Mouse (Mus musculus) CH12.LX (cell line): Measurements from ENCODE around the gene Acss2. TPM values are rescaled to one million over a fixed set of nuclear protein-coding genes. Genes with fewer than 3 reads are reported as not detected.

Experiments used
- DNase-seq: peaks from one replicate; pipeline ENCODE4 v3.0.0-alpha.2; 2013; ENCODE audit errors: extremely low read depth
- H3K27ac ChIP-seq: 2 replicates; pipeline ENCODE4 v1.5.1; 2012; ENCODE audit warnings: low read depth, mild to moderate bottlenecking, control low read depth, moderate library complexity; ENCODE audit not compliant: insufficient read depth
- H3K27me3 ChIP-seq: replicated peaks from 2 replicates; pipeline ENCODE3; 2012; ENCODE audit warnings: inconsistent platforms
- H3K36me3 ChIP-seq, 2 experiments: replicated peaks in 1 of 2; 2 replicates each; pipeline versions ENCODE3 to v1.6.1; 2012; ENCODE audit warnings: inconsistent platforms in 1 of 2, low read length in 1 of 2, mild to moderate bottlenecking in 1 of 2, mixed read lengths in 1 of 2, moderate library complexity in 1 of 2; ENCODE audit not compliant: control insufficient read depth in 1 of 2, insufficient read depth in 1 of 2
- H3K4me1 ChIP-seq, 2 experiments: 2 replicates each; pipeline ENCODE4 v1.6.1; 2012; ENCODE audit warnings: inconsistent platforms in 1 of 2, moderate library complexity in 1 of 2; ENCODE audit not compliant: insufficient read depth in 2 of 2, control insufficient read depth in 1 of 2
- H3K4me2 ChIP-seq: 2 replicates; pipeline ENCODE4 v1.6.1; 2012; ENCODE audit warnings: low read depth, mild to moderate bottlenecking, control low read depth; ENCODE audit not compliant: poor library complexity, insufficient read depth, severe bottlenecking
- H3K4me3 ChIP-seq, 3 experiments: fragments of 150-350 bp in 1 of 3; sonication (generic) in 1 of 3; replicated peaks in 1 of 3; 2 replicates each; pipeline versions ENCODE3 to v1.5.1; 2011 to 2012; ENCODE audit warnings: low read depth in 2 of 3, low read length in 2 of 3, mild to moderate bottlenecking in 2 of 3, moderate library complexity in 2 of 3, control low read depth in 1 of 3, improper control_type of control experiment in 1 of 3, inconsistent platforms in 1 of 3, mixed read lengths in 1 of 3; ENCODE audit not compliant: poor library complexity in 1 of 3
- H3K79me2 ChIP-seq: replicated peaks from 2 replicates; pipeline ENCODE4 v1.6.1; 2012; ENCODE audit warnings: mild to moderate bottlenecking, moderate library complexity; ENCODE audit not compliant: control insufficient read depth, poor library complexity, insufficient read depth, severe bottlenecking; ENCODE audit errors: extremely low read depth
- H3K9ac ChIP-seq: 2 replicates; pipeline ENCODE4 v1.6.1; 2012; ENCODE audit warnings: low read depth, mild to moderate bottlenecking, control low read depth, moderate library complexity; ENCODE audit not compliant: insufficient read depth
- H3K9me3 ChIP-seq: replicated peaks from 2 replicates; pipeline ENCODE3; 2012; ENCODE audit warnings: low read length, inconsistent platforms, mixed read lengths
- E2F4 ChIP-seq: IDR thresholded peaks from 2 replicates; pipeline ENCODE4 v1.6.1; 2011; ENCODE audit warnings: low read depth, low read length, improper control_type of control experiment; ENCODE audit not compliant: insufficient replicate concordance
- ELF1 ChIP-seq: IDR thresholded peaks from 2 replicates; pipeline ENCODE4 v1.6.1; 2014; ENCODE audit warnings: low read depth, mild to moderate bottlenecking, inconsistent platforms, low read length, improper control_type of control experiment
- EP300 ChIP-seq: IDR thresholded peaks from 2 replicates; pipeline ENCODE4 v1.6.1; 2011; ENCODE audit warnings: low read length, improper control_type of control experiment
- GABPA ChIP-seq: IDR thresholded peaks from 2 replicates; pipeline ENCODE4 v1.6.1; 2012; ENCODE audit warnings: low read depth, low read length, improper control_type of control experiment, inconsistent platforms; ENCODE audit not compliant: insufficient replicate concordance
- IRF4 ChIP-seq: IDR thresholded peaks from 2 replicates; pipeline ENCODE4 v1.6.1; 2014; ENCODE audit warnings: low read depth, mild to moderate bottlenecking, inconsistent platforms, low read length, improper control_type of control experiment
- MAFK ChIP-seq: IDR thresholded peaks from 2 replicates; pipeline ENCODE4 v1.6.1; 2011; ENCODE audit warnings: low read length, improper control_type of control experiment; ENCODE audit not compliant: insufficient replicate concordance
- MEF2A ChIP-seq: IDR thresholded peaks from 2 replicates; pipeline ENCODE4 v1.6.1; 2014; ENCODE audit warnings: low read depth, mild to moderate bottlenecking, inconsistent platforms, low read length, improper control_type of control experiment, borderline replicate concordance
- NELFE ChIP-seq: IDR thresholded peaks from 2 replicates; pipeline ENCODE4 v1.6.1; 2011; ENCODE audit warnings: low read depth, low read length, improper control_type of control experiment
- POLR2A ChIP-seq: IDR thresholded peaks from 2 replicates; pipeline ENCODE4 v1.6.1; 2011; ENCODE audit warnings: low read depth, mild to moderate bottlenecking, improper control_type of control experiment, low read length
- POLR2AphosphoS2 ChIP-seq: IDR thresholded peaks from 2 replicates; pipeline ENCODE4 v1.6.1; 2011; ENCODE audit warnings: low read depth, low read length, improper control_type of control experiment
- RAD21 ChIP-seq: IDR thresholded peaks from 2 replicates; pipeline ENCODE4 v1.6.1; 2011; ENCODE audit warnings: low read depth, mild to moderate bottlenecking, low read length, improper control_type of control experiment, moderate library complexity
- SIN3A ChIP-seq: IDR thresholded peaks from 2 replicates; pipeline ENCODE4 v1.6.1; 2012; ENCODE audit warnings: low read length, improper control_type of control experiment, inconsistent platforms
- ZC3H11A ChIP-seq: IDR thresholded peaks from 2 replicates; pipeline ENCODE4 v1.6.1; 2012; ENCODE audit warnings: low read depth, mild to moderate bottlenecking, inconsistent platforms, low read length, improper control_type of control experiment
- ZKSCAN1 ChIP-seq: IDR thresholded peaks from 2 replicates; pipeline ENCODE4 v1.6.1; 2012; ENCODE audit warnings: low read depth, inconsistent platforms, low read length, improper control_type of control experiment, borderline replicate concordance
- ZMIZ1 ChIP-seq: IDR thresholded peaks from 2 replicates; pipeline ENCODE4 v1.6.1; 2012; ENCODE audit warnings: low read depth, mild to moderate bottlenecking, inconsistent platforms, low read length, improper control_type of control experiment
- dilution Hi-C: fragments of 300-500 bp; cut with MboI; formaldehyde crosslinking; loops from 2 replicates; pipeline ENCODE4 v1.14.3; 2020; ENCODE audit warnings: low sequenced_read_pairs; ENCODE audit not compliant: extremely low pct_unique_long_range_greater_than_20kb, extremely low pct_ligation_motif_present
- in situ Hi-C: fragments of 300-500 bp; cut with MboI; formaldehyde crosslinking; loops from 3 replicates; pipeline ENCODE4 v1.14.3; 2019; ENCODE audit warnings: low sequenced_read_pairs, low pct_ligation_motif_present, low pct_unique_long_range_greater_than_20kb, mixed read lengths
- polyA plus RNA-seq: library from polyadenylated mRNA; unstranded; fragments of >175 nt; gene quantifications from 2 replicates; pipeline ENCODE4 v1.2.1, GENCODE M21; 2012; ENCODE audit warnings: low read depth; ENCODE audit not compliant: insufficient read length
- total RNA-seq, 2 experiments: library from RNA; depleted of rRNA; stranded (reverse); fragments of 300-350 nt in 1 of 2; fragments of >200 nt in 1 of 2; gene quantifications; 2 replicates each; pipeline ENCODE4 v1.2.3; 2012 to 2014

The Acss2 gene
- total and polyA plus RNA-seq, 3 experiments = 3.4 to 11.0 (median 10.0) TPM

DNA sequence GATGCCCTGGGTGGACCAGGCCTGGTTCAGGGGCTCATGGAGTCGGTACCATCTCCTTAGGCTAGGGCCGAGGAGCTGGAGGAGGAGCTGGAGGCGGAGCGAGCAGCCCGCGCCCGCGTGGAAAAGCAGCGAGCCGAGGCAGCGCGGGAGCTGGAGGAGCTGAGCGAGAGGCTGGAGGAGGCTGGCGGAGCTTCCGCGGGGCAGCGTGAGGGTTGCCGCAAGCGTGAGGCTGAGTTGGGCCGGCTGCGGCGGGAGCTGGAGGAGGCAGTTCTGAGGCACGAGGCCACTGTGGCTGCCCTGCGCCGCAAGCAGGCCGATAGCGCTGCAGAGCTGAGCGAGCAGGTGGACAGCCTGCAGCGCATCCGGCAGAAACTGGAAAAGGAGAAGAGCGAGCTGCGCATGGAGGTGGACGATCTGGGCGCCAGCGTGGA lies 111.5 kb downstream of the Acss2 start:
- TF ChIP-seq RAD21 = no peak
- TF ChIP-seq ZKSCAN1 = no peak
- no peak for TF ChIP-seq POLR2AphosphoS2
- no peak for TF ChIP-seq ZC3H11A
- TF ChIP-seq POLR2A = no peak
- no peak for TF ChIP-seq SIN3A
- TF ChIP-seq ZMIZ1 = no peak
- no peak for TF ChIP-seq E2F4
- no peak for TF ChIP-seq NELFE
- no peak for TF ChIP-seq IRF4
- TF ChIP-seq GABPA = no peak
- TF ChIP-seq ELF1 = no peak
- TF ChIP-seq, all 38 proteins: peak for 0
- H3K79me2 ChIP-seq = no peaks in the 10 kb centered on the region
- no peak overlapping the region for H3K4me3 ChIP-seq
- H3K36me3 ChIP-seq = peaks cover 21 to 56% of the 10 kb centered on the region in 2 experiments
- no peak overlapping the region for H3K9ac ChIP-seq
- in situ Hi-C loops (no loop called here), dilution Hi-C loops (no loop called here)
- DNase-seq = no peak
- H3K4me1 ChIP-seq = 0 out of 4 replicates have a peak, but pooled peaks cover 0 to 2% of the 10 kb centered on the region in 2 experiments
- no peaks in the 10 kb centered on the region for H3K27me3 ChIP-seq
- H3K4me2 ChIP-seq = no peak overlapping the region
- no peak overlapping the region for H3K27ac ChIP-seq
- no peaks in the 10 kb centered on the region for H3K9me3 ChIP-seq

DNA sequence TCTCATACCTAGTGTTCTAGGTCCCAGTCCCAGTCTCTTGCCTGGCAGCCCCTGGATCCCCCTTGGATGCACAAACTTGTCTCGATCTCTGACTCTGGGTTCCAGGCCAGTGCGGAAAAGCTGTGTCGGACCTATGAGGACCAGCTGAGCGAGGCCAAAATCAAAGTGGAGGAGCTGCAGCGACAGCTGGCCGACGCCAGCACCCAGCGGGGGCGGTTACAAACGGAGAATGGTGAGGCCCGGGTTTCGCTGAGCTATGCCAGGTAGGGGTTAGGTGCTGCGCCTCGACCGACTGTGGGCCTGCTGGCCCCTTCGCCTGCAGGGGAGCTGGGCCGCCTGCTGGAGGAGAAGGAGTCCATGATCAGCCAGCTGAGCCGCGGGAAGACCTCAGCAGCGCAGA lies 112.4 kb downstream of the Acss2 start:
- H3K9me3 ChIP-seq = no peaks in the 10 kb centered on the region
- no peaks in the 10 kb centered on the region for H3K27me3 ChIP-seq
- no peak overlapping the region for H3K27ac ChIP-seq
- no peak for DNase-seq
- H3K4me1 ChIP-seq = no peaks in the 10 kb centered on the region
- no peak overlapping the region for H3K9ac ChIP-seq
- no peak overlapping the region for H3K4me2 ChIP-seq
- dilution Hi-C loops (no loop called here), in situ Hi-C loops (no loop called here)
- no peak overlapping the region for H3K4me3 ChIP-seq
- peaks cover 30 to 65% of the 10 kb centered on the region in 2 experiments for H3K36me3 ChIP-seq
- H3K79me2 ChIP-seq = no peaks in the 10 kb centered on the region
- no peak for TF ChIP-seq EP300

DNA sequence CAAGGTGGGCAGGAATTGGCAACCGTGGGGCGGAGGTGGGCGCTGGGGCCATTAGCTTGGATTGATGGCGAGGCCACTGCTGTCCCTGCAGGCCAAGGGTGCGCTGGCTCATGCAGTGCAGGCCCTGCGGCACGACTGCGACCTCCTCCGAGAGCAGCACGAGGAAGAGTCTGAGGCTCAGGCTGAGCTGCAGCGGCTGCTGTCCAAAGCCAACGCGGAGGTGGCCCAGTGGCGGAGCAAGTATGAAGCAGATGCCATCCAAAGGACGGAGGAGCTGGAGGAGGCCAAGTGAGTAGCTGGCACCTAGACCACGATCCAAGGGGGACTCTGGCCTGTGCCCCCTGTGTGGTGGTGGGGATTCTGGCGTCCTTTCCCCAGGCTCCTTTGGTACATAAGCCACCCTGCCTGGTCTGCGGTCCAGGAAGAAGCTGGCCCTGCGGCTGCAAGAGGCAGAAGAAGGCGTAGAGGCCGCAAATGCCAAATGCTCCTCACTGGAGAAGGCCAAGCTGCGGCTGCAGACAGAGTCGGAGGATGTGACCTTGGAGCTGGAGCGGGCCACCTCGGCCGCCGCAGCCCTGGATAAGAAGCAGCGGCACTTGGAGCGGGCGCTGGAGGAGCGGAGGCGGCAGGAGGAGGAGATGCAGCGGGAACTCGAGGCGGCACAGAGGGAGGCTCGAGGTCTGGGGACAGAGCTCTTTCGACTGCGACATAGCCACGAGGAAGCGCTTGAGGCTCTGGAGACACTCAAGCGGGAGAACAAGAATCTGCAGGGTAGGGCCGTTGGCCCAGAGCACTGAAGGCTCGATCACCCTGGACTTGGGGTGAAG lies 113.1 kb downstream of the Acss2 start:
- no peak overlapping the region for H3K4me3 ChIP-seq
- TF ChIP-seq MAFK (no peak), MEF2A (no peak), POLR2AphosphoS2 (no peak)
- TF ChIP-seq, all 38 proteins: peak for 0
- Histone ChIP-seq H3K36me3 (peaks cover 37 to 71% of the 10 kb centered on the region in 2 experiments), H3K4me2 (no peak overlapping the region), H3K27me3 (no peaks in the 10 kb centered on the region), H3K27ac (no peak overlapping the region), H3K9me3 (no peaks in the 10 kb centered on the region), H3K79me2 (no peaks in the 10 kb centered on the region), H3K9ac (no peak overlapping the region), H3K4me1 (no peaks in the 10 kb centered on the region)
- dilution Hi-C loops = no loop called here
- no peak for DNase-seq
- in situ Hi-C loops = no loop called here
